Mouse (Mus musculus) gastrocnemius, postnatal 36 days (tissue): ENCODE results near the gene Irak2. TPM values are rescaled to one million over a fixed set of nuclear protein-coding genes. Genes with fewer than 3 reads are reported as not detected.
A peak's percentile ranks its signal among the peaks of the same experiment; 100 is the strongest.
"Not testable (repeated sequence)": the region's sequence is repeated elsewhere in the genome, so short reads cannot be mapped to it uniquely, and the experiment has no call there.

Experiments used
- DNase-seq, 2 experiments: peaks; one replicate each; pipeline ENCODE4 v3.0.0; 2022
- intact Hi-C: fragments of 180-260 bp; cut with DNase I; formaldehyde crosslinking; loops from one replicate; pipeline ENCODE4 v1.15.1; 2025
- total RNA-seq, 2 experiments: library from RNA; stranded (reverse); gene quantifications; 2 replicates each; pipeline ENCODE4 v1.2.3; 2021

Irak2 gene
- total RNA-seq, 2 experiments from 2014 or later: 3.1 to 3.9 TPM

- intact Hi-C loops: no loop called here
- no peak for DNase-seq
Observed at GRCm38 (mm10) chr6:113692661-113693133, 54.4 kb downstream of the Irak2 start.

- no peak for DNase-seq
- intact Hi-C loops: no loop called here
Observed at GRCm38 (mm10) chr6:113693377-113693776, 55.1 kb downstream of the Irak2 start.

- intact Hi-C loops: no loop called here
- no peak for DNase-seq
Observed at GRCm38 (mm10) chr6:113695203-113695602, 56.9 kb downstream of the Irak2 start.

GRCm38 (mm10) chr6:113695766-113696355, 57.6 kb downstream of the Irak2 start:
- no peak for DNase-seq
- intact Hi-C loops: no loop called here

GRCm38 (mm10) chr6:113696582-113697221, 58.4 kb downstream of the Irak2 start, which contains the start of gene Tatdn2:
Tatdn2 (plus strand) TSS chr6:113697050.
- peak; percentile 91 to 93 for DNase-seq
- intact Hi-C loops: no loop called here

GRCm38 (mm10) chr6:113697222-113698205, 59.2 kb downstream of the Irak2 start:
- DNase-seq: peak; percentile 17 to 43
- intact Hi-C loops: no loop called here

GRCm38 (mm10) chr6:113712718-113713117, 74.5 kb downstream of the Irak2 start:
- intact Hi-C loops: no loop called here
- DNase-seq: no peak

- DNase-seq, intact Hi-C loops: not testable (repeated sequence)
Observed at GRCm38 (mm10) chr6:113713389-113713788, 75.1 kb downstream of the Irak2 start.

GRCm38 (mm10) chr6:113714276-113714675, 76.0 kb downstream of the Irak2 start:
- DNase-seq: no peak
- intact Hi-C loops: no loop called here

GRCm38 (mm10) chr6:113714797-113715196, 76.5 kb downstream of the Irak2 start:
- intact Hi-C loops: no loop called here
- no peak for DNase-seq

- DNase-seq: no peak
- intact Hi-C loops: no loop called here
Observed at GRCm38 (mm10) chr6:113717541-113717940, 79.3 kb downstream of the Irak2 start.

GRCm38 (mm10) chr6:113719878-113720277, 81.6 kb downstream of the Irak2 start, which contains the start of gene Ghrl:
Ghrl (minus strand) TSS chr6:113719880.
- intact Hi-C loops: no loop called here
- no peak for DNase-seq

GRCm38 (mm10) chr6:113721061-113721460, 82.8 kb downstream of the Irak2 start:
- no peak for DNase-seq
- intact Hi-C loops: no loop called here

- intact Hi-C loops: no loop called here
- DNase-seq: no peak
Observed at GRCm38 (mm10) chr6:113728181-113728580, 89.9 kb downstream of the Irak2 start.

GRCm38 (mm10) chr6:113731296-113731695, 93.0 kb downstream of the Irak2 start:
- intact Hi-C loops: no loop called here
- DNase-seq: no peak

- DNase-seq: no peak
- intact Hi-C loops: no loop called here
Observed at GRCm38 (mm10) chr6:113737318-113738046, 99.2 kb downstream of the Irak2 start.

- peak; percentile 81 for DNase-seq
- intact Hi-C loops: no loop called here
Observed at GRCm38 (mm10) chr6:113740236-113741217, 102.3 kb downstream of the Irak2 start, which contains the start of gene Sec13. Sec13 (minus strand) TSS chr6:113740743.

GRCm38 (mm10) chr6:113741425-113741824, 103.2 kb downstream of the Irak2 start:
- intact Hi-C loops: no loop called here
- DNase-seq: no peak

- intact Hi-C loops: no loop called here
- DNase-seq: no peak
Observed at GRCm38 (mm10) chr6:113742321-113742720, 104.1 kb downstream of the Irak2 start.
